Mouse (Mus musculus) common myeloid progenitor, adult 5-6 weeks (primary cell): ENCODE results near the gene Spata22. TPM values are rescaled to one million over a fixed set of nuclear protein-coding genes. Genes with fewer than 3 reads are reported as not detected.
"Not testable (repeated sequence)": the region's sequence is repeated elsewhere in the genome, so short reads cannot be mapped to it uniquely, and the experiment has no call there.

ENCODE experiments used
- ATAC-seq: replicated peaks from 2 replicates; pipeline ENCODE4 v1.8.0; 2016; ENCODE audit warnings: low read depth, mild to moderate bottlenecking, moderate TSS enrichment, inconsistent platforms; ENCODE audit not compliant: poor library complexity, severe bottlenecking
- total RNA-seq: library from RNA; stranded (forward); fragments of 200-1000, 187-1606 nt; gene quantifications from 2 replicates; pipeline ENCODE4 v1.2.3, GENCODE M21; 2017

The Spata22 gene
- not detected in 2 replicates for total RNA-seq

DNA sequence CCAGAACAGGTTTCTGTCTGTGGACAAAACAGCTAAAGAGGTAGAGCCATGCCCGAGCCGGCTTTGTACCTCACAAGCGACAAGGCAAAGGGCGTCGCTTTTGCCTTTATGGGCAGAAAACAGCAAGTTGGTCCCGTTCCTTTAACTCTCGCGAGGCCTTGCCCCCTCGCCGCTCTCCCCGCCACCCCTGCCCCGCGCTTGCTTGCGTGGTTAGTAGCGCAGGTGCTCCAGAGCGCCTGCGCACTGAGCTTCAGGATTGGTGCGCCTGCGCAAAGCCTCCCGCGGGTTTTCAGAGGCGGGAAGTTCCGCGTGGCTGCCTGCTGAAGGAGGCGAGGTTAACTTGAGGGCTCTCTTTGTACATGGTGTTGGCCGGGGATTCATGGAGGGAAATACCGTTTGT, at the start of gene Spata22, which contains the start of the genes Aspa and Gm49340:
TSS of gene Spata22 (plus strand) at position 300 of the 400 bp plus-strand sequence.
TSS of gene Aspa (minus strand) at position 155 of the 400 bp plus-strand sequence.
TSS of gene Gm49340 (plus strand) at position 300 of the 400 bp plus-strand sequence.
- no peak for ATAC-seq

DNA sequence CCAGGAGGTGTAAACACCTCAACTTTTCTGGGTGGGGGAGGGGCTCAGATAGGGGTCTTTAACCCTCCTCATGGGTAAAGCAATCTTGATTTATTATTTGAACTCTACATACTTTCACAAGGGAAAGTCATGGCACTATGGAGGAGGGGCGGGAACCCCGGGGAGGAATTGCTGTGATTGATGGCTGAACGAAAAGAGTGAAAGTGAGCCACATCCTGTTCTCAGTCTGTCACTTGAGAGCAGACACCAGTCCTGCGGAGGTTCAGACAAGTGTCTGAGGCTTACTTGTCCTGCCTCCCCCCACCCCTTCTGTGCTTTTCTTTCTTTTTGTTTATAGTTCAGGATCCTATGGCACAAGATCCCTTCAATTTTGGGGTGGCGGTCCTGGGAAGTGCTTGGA, 48.8 kb upstream of the Spata22 start:
- ATAC-seq: no peak

DNA sequence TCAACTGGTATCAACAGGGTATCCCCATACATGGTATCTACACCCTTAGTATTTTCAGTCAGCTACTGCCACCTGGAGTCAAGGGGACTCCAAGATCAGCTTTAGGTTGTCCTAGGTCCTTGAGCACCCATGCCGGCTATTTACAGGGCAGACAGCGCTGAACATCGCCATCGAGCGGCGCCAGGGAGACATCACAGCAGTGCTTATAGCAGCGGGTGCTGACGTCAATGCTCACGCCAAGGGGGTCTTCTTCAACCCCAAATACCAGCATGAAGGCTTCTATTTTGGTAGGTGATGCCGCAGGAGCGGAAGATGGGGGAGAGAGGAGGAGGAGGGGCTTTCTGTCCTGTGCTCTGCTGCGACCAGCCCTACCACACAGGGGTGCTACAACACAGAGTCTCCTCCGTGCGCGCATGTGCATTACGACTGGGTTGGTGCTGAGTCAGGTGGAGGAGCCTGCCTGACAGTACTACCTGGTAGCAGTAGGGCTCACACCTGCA, 48.0 kb upstream of the Spata22 start:
- ATAC-seq: peak; percentile 81

DNA sequence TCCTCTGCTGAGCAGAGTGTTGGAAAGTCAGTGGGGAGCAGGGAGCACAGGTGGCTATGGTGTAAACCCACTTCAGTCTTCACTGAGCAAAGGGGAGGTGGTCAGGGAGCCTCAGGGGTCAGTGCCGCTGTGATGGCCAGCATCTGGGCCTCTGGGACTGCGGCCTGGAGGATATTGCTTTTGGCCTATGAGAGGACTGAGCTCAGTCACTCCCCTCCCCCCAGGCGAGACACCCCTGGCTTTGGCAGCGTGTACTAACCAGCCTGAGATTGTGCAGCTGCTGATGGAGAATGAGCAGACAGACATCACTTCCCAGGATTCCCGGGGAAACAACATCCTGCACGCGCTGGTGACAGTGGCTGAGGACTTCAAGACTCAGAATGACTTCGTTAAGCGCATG, 46.2 kb upstream of the Spata22 start:
- ATAC-seq: no peak

DNA sequence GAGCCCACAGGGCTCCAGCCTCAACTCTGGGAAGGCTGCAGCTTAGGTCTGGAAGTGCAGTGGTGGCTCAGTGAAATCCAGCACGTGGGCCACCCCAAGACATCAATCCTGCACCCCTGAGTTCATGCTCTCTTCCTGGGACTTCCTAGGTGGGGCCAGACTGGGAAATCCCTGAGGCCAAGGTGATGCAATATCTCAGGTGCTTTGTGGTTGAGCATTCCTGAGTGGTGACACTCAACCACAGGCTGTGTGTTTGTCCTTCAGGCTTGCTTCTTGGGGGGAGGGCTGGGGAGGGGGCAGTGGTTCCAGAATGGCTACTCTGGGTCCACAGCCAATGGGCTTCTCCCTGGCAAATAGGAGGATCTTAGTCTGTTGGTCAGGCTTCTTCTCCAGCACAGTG, 45.6 kb upstream of the Spata22 start:
- ATAC-seq: no peak

DNA sequence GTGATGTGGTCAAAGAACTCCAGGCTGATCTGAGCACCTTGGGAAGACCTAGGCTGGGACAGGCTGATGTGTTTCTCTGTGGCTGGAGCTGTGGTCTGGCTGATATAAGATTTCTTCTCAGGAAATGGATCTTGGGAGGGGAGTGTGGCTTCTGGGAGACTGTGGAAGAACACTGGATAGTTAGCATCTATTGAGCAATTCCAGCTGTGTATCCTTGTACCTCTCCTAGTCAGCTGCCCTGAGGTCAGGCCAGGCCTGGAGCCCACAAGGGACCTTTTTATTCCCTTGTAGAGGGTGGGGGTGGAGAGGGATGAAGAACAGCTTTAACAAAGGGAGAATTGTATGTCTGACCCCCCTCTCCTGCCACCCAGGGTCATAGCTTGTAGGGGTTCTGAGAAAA, 45.2 kb upstream of the Spata22 start:
- ATAC-seq: no peak

DNA sequence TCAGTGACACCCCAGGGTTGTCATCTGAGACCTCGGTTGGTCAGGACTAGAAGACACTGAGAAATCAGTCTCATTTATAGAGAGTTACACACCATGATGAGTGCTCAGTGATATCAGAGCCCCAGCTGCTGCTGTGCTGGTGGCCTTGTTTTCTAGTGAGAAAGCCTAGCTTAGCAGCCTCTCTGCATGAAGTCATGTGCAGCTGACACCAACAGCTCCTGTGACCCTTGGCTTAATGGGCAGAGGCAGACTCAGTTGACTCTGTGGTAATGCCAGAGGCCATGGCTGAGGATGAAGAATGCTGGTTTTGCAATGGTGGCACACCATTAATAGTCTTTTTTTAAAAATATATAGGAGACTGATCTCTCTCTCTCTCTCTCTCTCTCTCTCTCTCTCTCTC, 39.9 kb upstream of the Spata22 start:
- no peak for ATAC-seq

DNA sequence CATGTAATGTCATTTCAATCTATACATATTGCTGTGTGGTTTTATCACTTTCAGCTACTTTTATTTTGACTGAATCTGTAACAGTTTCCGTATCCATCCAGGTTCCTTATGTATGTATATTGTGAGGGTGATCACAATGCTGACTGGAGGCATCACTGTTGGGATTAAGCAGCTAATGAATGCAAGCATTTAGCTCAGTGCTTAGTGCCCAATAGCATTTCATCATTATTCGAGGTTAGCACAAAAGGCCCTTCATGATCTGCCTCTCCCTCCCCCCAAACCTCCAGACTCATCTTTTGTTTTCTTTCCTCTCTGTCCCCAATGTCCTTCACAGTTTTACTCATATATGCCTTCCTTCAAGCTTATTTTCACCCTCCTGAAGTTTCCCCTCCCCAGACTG, 26.4 kb upstream of the Spata22 start:
- no peak for ATAC-seq

DNA sequence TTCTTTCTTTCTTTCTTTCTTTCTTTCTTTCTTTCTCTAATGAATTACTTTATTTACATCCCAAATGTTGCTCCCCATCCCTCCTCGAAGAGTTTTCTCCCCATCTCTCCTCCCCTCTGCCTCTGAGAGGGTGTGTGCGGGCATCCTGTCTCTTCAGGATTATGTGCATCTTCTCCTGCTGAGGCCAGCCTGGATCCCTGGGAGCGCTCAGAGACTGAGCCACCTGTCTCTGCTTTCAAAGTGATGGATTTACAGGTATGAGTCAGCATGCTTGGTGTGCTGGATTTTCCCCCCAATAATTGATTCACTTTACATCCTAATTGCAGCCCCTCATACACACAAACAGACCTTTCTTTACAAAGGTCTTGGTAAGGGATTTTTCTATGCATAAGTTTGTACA, 13.6 kb upstream of the Spata22 start:
- ATAC-seq: no peak

DNA sequence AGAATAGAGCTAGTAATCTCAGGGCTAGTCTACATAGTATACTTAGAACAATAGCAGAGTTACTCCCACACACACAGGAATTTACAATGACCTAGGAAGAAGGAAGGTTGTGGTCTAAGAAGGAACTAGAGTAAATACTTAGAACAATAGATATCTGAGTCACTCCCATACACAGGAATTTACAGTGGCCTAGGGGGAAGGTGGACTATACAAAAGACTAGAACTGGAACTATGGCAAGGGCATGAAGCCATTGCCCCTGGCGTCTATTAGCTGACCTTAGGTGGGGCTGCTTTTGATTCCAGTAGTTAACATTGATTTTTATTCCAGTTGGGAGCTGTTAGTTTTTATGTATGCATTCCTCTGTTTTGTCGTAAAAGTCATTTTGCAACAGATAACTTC, 11.0 kb upstream of the Spata22 start:
- ATAC-seq: not testable (repeated sequence)

DNA sequence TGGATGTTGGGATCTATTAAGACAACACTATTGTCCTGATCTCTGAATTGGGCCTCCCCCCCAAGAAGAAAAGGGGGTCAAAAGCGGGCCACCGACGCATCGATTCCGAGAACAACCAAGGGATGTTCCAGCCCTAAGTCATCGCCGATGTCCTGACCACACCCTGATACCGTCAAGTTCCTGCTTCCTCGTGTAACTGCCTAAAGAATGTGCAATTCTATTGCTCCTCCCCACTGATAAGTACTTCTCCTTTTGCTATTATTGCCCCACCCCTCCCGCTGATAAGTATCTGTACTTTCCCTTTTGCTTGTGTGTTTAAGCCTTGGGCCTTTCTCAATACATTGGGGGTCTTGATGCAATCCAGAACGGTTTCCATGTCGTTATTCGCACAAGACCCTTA, 8.5 kb upstream of the Spata22 start:
- not testable (repeated sequence) for ATAC-seq

DNA sequence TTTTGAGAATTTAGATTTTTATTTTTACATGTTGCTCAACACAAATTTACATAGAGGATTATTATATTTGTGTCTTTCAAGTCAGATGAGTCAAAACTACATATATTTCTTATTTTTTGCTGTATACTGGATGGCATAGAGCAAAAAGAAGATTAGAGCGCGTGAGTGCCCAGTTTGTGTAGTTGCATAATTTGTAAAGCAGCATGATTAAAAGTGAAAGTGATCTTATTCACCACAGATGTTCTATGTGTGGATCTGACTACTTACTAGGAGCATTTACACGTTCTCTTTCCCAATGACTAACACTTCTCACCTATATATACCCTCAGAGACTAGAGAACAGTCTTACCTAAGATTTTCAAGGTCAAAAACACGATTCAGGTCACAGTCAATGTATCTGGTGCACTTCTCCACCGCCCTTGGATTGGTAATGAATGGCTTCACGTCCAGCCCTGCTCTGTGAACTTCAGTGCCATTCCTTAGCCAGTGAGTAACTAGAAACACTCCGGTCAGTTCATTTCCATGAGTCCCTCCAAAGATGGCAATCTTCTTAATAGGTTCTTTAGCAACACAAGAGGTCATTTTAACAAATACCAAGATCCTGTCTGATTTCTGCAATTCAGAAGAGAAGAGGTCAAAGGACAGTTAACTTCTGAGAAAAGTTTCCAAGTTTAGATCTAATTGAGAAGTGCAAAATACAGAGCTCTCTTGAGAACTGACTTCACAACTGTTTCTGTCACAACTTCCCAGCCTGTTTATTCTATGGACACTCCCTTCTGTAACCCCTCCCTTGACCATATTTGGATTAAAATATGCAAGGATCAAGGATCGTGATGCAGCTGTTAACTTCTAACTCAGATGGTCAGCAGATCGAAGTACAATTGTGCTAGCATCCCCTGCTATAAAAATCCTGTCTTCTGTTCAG, 5.4 kb upstream of the Spata22 start:
- ATAC-seq: no peak

DNA sequence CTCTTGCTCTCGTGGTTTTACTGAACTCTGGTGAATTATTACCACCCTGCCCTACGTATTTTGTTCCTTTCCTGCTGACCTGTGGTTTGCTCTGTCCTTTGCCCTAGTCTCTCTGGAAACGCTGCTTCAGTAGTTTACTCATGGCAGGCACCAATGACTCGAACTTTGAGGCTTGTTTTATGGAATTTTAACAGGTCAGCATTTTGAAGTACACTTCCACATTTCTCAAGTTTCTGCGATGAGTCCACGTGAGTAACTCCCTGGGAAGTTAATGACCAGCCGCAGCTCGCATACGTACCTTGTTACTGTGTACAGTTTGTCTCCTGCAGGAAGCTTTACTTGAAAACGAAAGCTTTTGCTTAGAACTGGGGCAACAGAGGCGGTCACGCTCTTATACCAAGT, 3.1 kb upstream of the Spata22 start:
- ATAC-seq: peak; percentile 58; the same call in 1 of the 2 replicates

DNA sequence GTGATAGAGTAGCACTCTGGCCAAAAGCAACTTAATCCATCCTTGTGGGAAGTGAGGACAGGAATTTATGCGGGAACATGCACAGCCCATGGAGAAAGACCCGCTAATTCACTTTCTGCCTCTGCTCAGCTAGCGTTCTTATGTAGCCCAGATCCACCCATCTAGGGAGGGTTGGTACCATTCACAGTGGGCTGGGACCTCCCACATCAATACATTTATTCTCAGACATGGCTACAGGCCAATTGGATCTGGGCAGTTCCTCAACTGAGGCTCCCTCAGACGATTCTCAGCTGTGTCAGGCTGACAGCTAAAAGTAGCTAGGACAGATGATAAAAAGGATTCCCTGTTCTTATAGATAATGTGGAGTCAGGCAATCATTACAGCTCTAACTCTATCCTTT, 2.2 kb upstream of the Spata22 start:
- no peak for ATAC-seq

DNA sequence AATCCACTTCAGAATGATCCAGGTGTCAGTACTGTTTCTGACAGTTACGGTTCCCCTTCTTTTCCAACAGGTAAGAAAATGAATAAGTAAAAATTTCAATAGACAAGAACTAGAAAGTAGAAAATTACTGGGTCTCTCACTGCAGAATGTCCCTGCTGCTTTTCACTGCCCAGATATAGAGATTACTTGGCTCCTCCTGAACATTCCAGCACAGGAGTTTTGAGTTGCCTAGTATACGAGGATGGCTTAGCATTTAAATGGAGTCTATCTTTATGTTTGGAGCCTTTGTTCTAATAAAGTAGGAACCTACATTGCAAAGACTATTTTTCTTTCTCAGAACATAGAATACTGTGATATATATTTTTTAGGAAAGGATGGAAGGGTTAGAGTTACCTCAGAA, 3.8 kb downstream of the Spata22 start:
- no peak for ATAC-seq

DNA sequence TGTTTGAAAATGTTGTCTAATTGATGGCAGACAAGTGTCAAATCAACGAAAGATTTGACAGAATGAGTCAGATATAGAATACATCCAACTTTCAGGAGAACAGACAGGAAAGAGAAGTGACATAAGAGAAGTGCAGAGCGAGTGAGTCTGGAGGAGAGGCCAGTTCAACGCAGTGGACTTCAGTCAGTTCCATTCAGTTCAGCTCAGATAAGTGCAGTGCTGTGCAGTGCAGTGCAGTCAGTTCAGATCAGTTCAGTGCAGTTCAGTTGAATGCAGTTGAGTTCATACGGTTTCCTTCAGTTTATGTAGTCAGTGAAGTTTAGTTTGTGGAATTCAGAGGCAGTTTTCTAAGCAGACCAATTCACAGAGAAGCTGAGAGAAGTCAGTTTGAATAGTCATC, 7.4 kb downstream of the Spata22 start:
- ATAC-seq: no peak

DNA sequence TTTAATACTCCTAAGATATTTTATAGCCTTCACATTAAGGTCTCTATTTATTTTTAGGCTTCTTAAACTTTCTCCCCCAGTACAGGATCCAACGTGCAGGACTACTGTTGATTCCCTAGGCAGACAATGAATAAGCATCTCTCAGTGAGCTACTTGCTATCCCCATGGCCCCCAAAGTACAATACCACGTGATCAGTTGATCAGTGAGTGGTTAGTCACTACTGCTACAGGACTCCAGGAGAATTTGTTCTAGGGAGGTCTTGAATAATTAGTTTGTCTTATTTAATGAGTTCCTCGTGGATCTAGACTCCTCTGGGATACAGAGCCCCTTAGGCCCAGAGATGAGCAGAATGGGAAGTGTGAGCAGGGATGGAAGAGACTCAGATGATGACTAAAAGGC, 20.9 kb downstream of the Spata22 start, which contains the start of gene Olfr20:
TSS of gene Olfr20 (plus strand) at position 301 of the 400 bp plus-strand sequence.
- ATAC-seq: no peak

DNA sequence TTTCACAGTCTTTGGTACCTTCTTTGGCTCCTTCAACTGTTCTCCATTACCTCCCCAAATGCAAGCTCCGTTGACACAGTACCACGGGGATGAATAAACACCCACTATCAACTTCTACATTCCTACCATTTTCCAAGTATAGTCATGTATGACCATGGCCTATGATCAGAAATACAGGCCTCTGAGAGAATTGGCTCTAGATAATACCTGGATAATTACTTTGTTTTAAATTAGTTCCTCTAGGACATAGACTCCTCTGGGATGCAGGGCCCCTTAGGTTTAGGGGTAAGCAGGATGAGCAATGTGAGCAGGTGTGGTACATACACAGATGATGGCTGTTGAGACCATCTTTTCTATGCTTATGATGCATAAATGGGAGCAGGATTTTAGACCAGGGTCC, 41.4 kb downstream of the Spata22 start, which contains the start of gene Olfr376:
TSS of gene Olfr376 (plus strand) at position 301 of the 400 bp plus-strand sequence.
- ATAC-seq: no peak

DNA sequence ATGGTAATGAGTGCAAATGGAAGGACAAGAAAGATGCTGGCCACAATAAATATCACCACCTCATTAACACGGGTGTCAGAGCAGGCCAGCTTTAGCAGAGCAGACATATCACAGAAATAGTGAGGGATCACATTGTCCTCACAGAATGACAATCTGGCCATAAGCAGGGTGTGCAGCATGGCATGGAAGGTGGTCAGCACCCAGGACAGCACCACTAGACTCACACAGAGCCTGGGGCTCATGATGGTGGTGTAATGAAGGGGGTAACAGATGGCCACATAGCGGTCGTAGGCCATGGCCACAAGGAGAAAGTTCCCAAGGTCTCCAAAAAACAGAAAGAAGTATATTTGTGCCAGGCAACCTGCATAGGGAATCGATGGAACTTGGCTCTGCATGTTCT, 65.8 kb downstream of the Spata22 start:
- ATAC-seq: no peak
